Mouse (Mus musculus): ENCODE data around the gene Got2. TPM values are rescaled to one million over a fixed set of nuclear protein-coding genes. Genes with fewer than 3 reads are reported as not detected.

The Got2 gene
- total RNA-seq, 2 experiments from 2014 or later, result 222 to 232 TPM

DNA sequence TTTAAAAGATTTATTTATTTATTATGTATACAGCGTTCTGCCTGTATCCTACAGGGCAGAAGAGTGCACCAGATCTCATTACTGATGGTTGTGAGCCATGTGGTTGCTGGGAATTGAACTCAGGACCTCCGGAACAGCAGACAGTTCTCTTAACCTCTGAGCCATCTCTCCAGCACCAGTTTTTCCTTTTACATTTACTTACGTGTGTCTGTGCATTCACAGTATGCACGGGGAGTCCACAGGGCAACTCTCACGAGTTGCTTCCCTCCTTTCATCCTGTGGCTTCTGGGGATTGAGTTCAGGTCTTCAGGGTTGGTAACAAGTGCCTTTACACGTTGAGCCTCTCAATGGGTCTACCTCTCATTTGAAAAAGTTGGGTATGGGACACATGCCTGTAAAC is 34.2 kb downstream of the Got2 start:
- no peak for TF ChIP-seq CTCF (conservative IDR thresholded peaks at IDR 0.05)
- Histone ChIP-seq H3K27ac (no peak overlapping the region), H3K4me3 (no peak overlapping the region)
- DNase-seq (ENCODE audit: low spot score in 2 of 2), result no peak

DNA sequence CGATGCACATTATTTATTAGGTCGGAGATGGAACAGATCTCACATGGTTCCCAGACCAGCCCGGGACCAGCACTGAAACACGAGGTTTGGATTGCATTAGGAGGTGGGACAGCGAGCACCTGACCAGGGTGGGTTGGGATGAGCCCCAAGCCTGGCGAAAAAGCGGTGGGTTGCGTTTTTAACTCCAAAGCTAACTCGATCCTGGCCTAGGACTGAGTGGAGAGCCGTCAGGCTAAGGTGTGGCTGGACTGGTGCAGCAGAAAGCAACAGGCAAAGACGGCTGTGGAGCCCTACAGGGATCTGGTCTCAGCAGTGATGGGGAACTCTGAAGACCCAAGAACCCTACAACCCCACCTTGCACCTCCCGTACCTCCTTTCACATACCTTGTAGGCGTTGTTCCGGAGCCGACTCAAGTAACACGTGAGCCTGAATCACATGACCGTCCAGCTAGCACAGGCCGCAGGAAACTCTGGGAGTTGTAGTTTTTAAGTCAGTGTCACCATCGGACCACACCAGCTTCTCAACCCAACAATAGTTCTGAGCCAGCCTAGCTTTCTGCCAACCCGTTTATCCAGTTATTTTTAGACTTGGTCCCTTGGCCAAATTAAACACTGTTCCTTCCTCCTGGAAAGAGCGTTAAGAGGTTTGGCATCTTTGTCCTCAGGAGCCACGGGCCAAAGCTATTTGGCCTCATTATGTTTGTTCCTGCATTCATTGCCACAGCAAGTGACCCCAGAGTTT is 35.1 kb downstream of the Got2 start, which contains the start of gene Slc38a7:
Gene Slc38a7 (minus strand): TSS at position 438 of the 742 bp plus-strand sequence.
- peak; percentile 77 to 88 for DNase-seq (ENCODE audit: low spot score in 2 of 2)
- TF ChIP-seq CTCF (conservative IDR thresholded peaks at IDR 0.05), result no peak
- Histone ChIP-seq H3K27ac (peak within 1 kb of the TSS; percentile 76), H3K4me3 (peak within 1 kb of the TSS; percentile 97)

DNA sequence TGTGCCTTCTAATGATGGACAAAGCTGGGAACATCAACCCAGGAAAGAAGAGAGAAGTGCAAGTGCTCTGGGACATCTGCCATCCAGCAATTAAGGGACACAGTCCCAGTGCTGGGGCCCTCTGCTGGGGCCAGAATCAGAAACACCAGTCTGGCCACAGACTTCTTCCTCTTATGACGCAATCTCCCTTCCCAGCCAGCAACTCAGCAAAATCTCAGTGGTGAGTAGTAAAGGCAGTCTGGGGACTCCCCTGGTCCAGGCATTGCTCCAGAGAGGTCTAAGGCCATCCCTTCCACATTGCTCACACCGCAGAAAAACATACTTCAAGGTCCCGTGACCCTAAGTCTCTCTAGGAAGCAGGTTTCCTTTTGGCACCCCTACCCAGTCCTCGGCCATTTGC is 36.1 kb downstream of the Got2 start:
- DNase-seq (ENCODE audit: low spot score in 2 of 2), result no peak

GRCm38 (mm10) chr8:95850326-95850725 is 38.0 kb downstream of the Got2 start:
- H3K27ac ChIP-seq, result no peak overlapping the region
- no peak for DNase-seq (ENCODE audit: low spot score in 2 of 2)
- TF ChIP-seq CTCF (conservative IDR thresholded peaks at IDR 0.05), result no peak
- no peak overlapping the region for H3K4me3 ChIP-seq

More for the DNA sequence above, 36.1 kb downstream of the Got2 start:
- Histone ChIP-seq H3K27ac (no peak overlapping the region), H3K4me3 (peak overlapping the region; percentile 97)
- peak; percentile 16; the same call in 1 of the 2 replicates for TF ChIP-seq CTCF (conservative IDR thresholded peaks at IDR 0.05)

DNA sequence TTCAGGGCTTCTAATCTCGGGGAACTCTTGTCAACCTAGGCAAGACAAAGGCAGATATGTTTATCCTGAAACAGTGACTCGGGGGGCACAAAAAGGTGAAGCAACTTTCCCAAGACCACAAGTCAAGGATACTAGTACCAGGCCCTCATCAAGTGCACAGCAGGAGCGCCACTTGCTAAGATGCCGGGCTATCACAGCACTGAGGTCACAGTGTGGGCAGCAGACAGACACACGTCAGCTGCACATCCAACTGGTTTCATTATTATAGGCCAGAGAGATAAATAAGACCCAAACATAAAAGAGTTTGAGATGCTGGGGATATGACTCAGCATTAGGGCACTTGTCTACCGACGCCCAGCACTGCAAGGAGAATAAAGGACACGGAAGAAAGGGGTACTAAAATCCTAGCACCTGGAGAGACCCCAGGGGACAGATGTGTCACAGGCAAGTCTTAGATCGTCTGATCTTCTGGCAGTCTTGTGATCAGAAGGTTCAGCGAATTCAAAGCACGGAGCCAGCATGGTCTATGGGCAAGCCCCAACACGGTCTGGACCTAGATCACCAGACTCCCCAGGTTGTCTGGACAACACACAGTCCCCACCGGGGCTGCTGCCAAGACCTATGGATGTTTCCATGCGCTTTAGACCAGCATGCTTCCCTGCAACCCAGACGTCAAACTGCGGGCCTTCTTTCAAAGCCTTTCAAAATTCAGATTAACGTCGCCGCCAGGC is 39.4 kb downstream of the Got2 start:
- no peak overlapping the region for H3K4me3 ChIP-seq
- no peak for DNase-seq (ENCODE audit: low spot score in 2 of 2)
- no peak for TF ChIP-seq CTCF (conservative IDR thresholded peaks at IDR 0.05)
- peak overlapping the region; percentile 43; the same call in 1 of the 2 replicates for H3K27ac ChIP-seq

DNA sequence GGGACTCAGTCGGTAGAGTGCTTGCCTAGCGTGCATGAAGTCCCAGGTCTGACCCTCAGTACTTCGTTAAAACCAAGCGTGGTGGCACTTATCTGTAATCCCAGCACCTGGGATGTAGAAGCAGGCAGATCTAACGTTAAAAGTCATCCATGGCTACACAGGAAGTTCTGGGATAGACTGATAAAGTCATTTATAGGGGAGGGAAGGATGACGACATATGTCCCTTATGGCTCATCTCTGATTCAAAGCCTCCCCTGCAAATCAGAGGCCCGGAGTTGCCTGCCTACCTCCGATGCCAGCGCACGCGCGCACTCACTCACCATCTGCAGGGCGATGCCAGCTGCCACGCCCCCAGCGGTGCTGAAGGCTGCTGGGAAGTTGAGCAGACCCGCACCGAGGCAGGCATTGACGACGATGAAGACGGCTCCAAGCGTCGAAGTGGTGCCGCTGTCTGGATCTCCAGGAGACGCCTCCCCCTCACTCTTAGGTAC is 40.2 kb downstream of the Got2 start:
- peak; percentile 42 to 58 for DNase-seq (ENCODE audit: low spot score in 2 of 2)
- no peak overlapping the region for H3K4me3 ChIP-seq
- peak overlapping the region; percentile 43; the same call in 1 of the 2 replicates for H3K27ac ChIP-seq
- TF ChIP-seq CTCF (conservative IDR thresholded peaks at IDR 0.05), result no peak

GRCm38 (mm10) chr8:95845026-95845425 is 43.3 kb downstream of the Got2 start:
- no peak for DNase-seq (ENCODE audit: low spot score in 2 of 2)
- H3K27ac ChIP-seq, result no peak overlapping the region
- TF ChIP-seq CTCF (conservative IDR thresholded peaks at IDR 0.05), result no peak
- H3K4me3 ChIP-seq, result no peak overlapping the region

- TF ChIP-seq CTCF (conservative IDR thresholded peaks at IDR 0.05), result no peak
- no peak for DNase-seq (ENCODE audit: low spot score in 2 of 2)
- Histone ChIP-seq H3K27ac (no peak overlapping the region), H3K4me3 (no peak overlapping the region)
Observed at GRCm38 (mm10) chr8:95843968-95844367, 44.4 kb downstream of the Got2 start.

GRCm38 (mm10) chr8:95841436-95841835 is 46.9 kb downstream of the Got2 start:
- Histone ChIP-seq H3K27ac (no peak overlapping the region), H3K4me3 (no peak overlapping the region)
- no peak for DNase-seq (ENCODE audit: low spot score in 2 of 2)
- no peak for TF ChIP-seq CTCF (conservative IDR thresholded peaks at IDR 0.05)

- Histone ChIP-seq H3K4me3 (no peak overlapping the region), H3K27ac (no peak overlapping the region)
- no peak for TF ChIP-seq CTCF (conservative IDR thresholded peaks at IDR 0.05)
- no peak for DNase-seq (ENCODE audit: low spot score in 2 of 2)
Observed at GRCm38 (mm10) chr8:95839289-95839688, 49.1 kb downstream of the Got2 start.

- DNase-seq (ENCODE audit: low spot score in 2 of 2), result no peak
- Histone ChIP-seq H3K27ac (no peak overlapping the region), H3K4me3 (no peak overlapping the region)
- TF ChIP-seq CTCF (conservative IDR thresholded peaks at IDR 0.05), result no peak
Observed at GRCm38 (mm10) chr8:95837266-95837665, 51.1 kb downstream of the Got2 start.

DNA sequence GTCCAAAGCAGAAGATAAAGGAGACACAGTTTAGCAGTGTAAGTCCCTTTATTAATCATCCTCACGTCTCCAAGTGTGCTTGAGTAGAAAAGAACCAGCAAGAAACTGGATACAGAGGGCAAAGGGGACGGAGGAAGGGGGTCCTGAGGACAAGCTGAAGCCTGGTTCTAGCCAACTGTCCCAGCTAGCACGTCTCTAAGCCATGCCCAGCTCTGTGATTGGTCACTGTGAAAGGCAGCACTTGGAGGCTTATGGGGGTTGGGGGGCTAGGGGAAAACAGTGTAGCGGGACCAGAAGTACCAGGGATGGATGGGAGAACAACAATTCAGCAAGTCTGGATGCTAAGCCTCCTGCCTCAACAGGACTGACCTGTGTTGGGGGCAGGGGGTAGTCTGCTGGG is 52.5 kb downstream of the Got2 start:
- H3K27ac ChIP-seq, result no peak overlapping the region
- no peak overlapping the region for H3K4me3 ChIP-seq
- no peak for DNase-seq (ENCODE audit: low spot score in 2 of 2)
- no peak for TF ChIP-seq CTCF (conservative IDR thresholded peaks at IDR 0.05)

DNA sequence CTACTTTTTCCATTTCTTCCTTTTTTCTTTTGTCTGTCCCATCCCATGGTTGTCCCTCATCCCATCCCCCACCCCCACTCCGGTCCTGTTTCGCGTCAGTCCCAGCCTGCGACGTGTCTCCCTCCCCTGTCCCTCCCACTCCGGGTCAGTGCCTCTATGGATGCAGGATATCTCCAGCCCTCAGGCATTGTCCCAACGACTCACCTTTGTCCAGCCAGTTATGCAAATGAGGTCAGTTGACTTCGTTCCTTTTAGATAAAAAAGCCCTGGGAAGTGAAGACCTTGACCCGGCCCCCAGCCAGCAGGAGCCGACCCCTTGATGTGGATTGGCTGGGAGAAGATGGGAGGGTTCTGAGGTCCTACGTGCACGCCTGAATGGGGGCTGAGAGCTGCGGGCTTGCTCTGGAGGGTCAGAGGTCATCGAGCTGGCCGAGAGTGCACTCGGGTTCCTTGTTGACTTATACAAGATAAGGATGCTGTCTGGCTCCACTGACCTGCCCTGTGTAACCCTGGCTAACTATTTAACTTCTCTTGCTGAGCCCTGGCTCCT is 54.8 kb downstream of the Got2 start:
- no peak for DNase-seq (ENCODE audit: low spot score in 2 of 2)
- no peak overlapping the region for H3K4me3 ChIP-seq
- H3K27ac ChIP-seq, result no peak overlapping the region
- no peak for TF ChIP-seq CTCF (conservative IDR thresholded peaks at IDR 0.05)
